Mouse (Mus musculus) adrenal gland, postnatal 14 days (tissue): ENCODE data around the gene Tprn. TPM values are rescaled to one million over a fixed set of nuclear protein-coding genes. Genes with fewer than 3 reads are reported as not detected.

Source experiments
- DNase-seq: peaks from one replicate; pipeline ENCODE4 v3.0.0; 2021; ENCODE audit warnings: mixed read lengths
- total RNA-seq: library from RNA; stranded (reverse); gene quantifications from 2 replicates; pipeline ENCODE4 v1.2.3, GENCODE M21; 2021

The Tprn gene
- total RNA-seq, 1 experiment from 2014 or later, result 10.9 TPM

- peak; percentile 88 for DNase-seq
Observed at GRCm38 (mm10) chr2:25292856-25293255, 30.4 kb downstream of the Tprn start.

- no peak for DNase-seq
Observed at GRCm38 (mm10) chr2:25293706-25294105, 31.3 kb downstream of the Tprn start.

- no peak for DNase-seq
Observed at GRCm38 (mm10) chr2:25297093-25297492, 34.7 kb downstream of the Tprn start.

- no peak for DNase-seq
Observed at GRCm38 (mm10) chr2:25298046-25298445, 35.6 kb downstream of the Tprn start.

GRCm38 (mm10) chr2:25303452-25303851, 41.0 kb downstream of the Tprn start:
- no peak for DNase-seq

- no peak for DNase-seq
Observed at GRCm38 (mm10) chr2:25303931-25304656, 41.7 kb downstream of the Tprn start.

- peak; percentile 44 for DNase-seq
Observed at GRCm38 (mm10) chr2:25304657-25305541, 42.5 kb downstream of the Tprn start.

- DNase-seq, result no peak
Observed at GRCm38 (mm10) chr2:25305587-25306359, 43.4 kb downstream of the Tprn start.

GRCm38 (mm10) chr2:25310180-25310579, 47.8 kb downstream of the Tprn start:
- DNase-seq, result no peak

GRCm38 (mm10) chr2:25310969-25311368, 48.6 kb downstream of the Tprn start:
- DNase-seq, result no peak

- DNase-seq, result no peak
Observed at GRCm38 (mm10) chr2:25311491-25311891, 49.1 kb downstream of the Tprn start.

- DNase-seq, result no peak
Observed at GRCm38 (mm10) chr2:25318119-25318966, 55.9 kb downstream of the Tprn start.

GRCm38 (mm10) chr2:25318971-25319773, 56.8 kb downstream of the Tprn start, which contains the start of gene Grin1:
Gene Grin1, minus strand, starts transcription at chr2:25319187.
- DNase-seq, result peak; percentile 80

Other genes with a start within 250 kb of the Tprn start
- gene Nsmf, start 208.3 kb upstream of the Tprn start, total RNA-seq, result 58.5 and 61.2 TPM in 2 replicates
- gene Entpd8, start 182.3 kb upstream of the Tprn start, total RNA-seq, result 1.3 and 7.7 TPM in 2 replicates
- gene Noxa1, start 167.5 kb upstream of the Tprn start, total RNA-seq, result not detected in 2 replicates
- 8.7 and 9.5 TPM in 2 replicates for gene Nrarp, start 81.9 kb upstream of the Tprn start, total RNA-seq
- gene Tor4a, start 65.7 kb upstream of the Tprn start, total RNA-seq, result 13.9 and 21.3 TPM in 2 replicates
- 41.6 and 47.1 TPM in 2 replicates for gene Nelfb, start 51.1 kb upstream of the Tprn start, total RNA-seq
- gene Stpg3, start 48.0 kb upstream of the Tprn start, total RNA-seq, result not detected in 2 replicates
- not detected in 2 replicates for gene Fam166a, start 43.9 kb upstream of the Tprn start, total RNA-seq
- gene Tubb4b, start 37.9 kb upstream of the Tprn start, total RNA-seq, result 290 and 294 TPM in 2 replicates
- gene Slc34a3, start 28.3 kb upstream of the Tprn start, total RNA-seq, result not detected in 2 replicates
- gene Rnf224, start 25.8 kb upstream of the Tprn start, total RNA-seq, result not detected in 2 replicates
- gene Rnf208, start 20.4 kb upstream of the Tprn start, total RNA-seq, result 7.2 and 7.9 TPM in 2 replicates
- not detected in 2 replicates for gene Cysrt1, start 20.2 kb upstream of the Tprn start, total RNA-seq
- gene AL732309.1, start 15.8 kb upstream of the Tprn start, total RNA-seq, result 3.3 and 3.9 TPM in 2 replicates
- 25.6 and 31.0 TPM in 2 replicates for gene Tmem203, start 7.2 kb upstream of the Tprn start, total RNA-seq
- 45.8 and 49.8 TPM in 2 replicates for gene Ssna1, start 9.8 kb downstream of the Tprn start, total RNA-seq
- 63.9 and 66.1 TPM in 2 replicates for gene Anapc2, start 9.9 kb downstream of the Tprn start, total RNA-seq
- not detected in 2 replicates for gene Tmem210, start 25.5 kb downstream of the Tprn start, total RNA-seq
- gene Lrrc26, start 27.3 kb downstream of the Tprn start, total RNA-seq, result not detected in 2 replicates
- gene Grin1, start 56.6 kb downstream of the Tprn start, total RNA-seq, result 9.7 and 11.0 TPM in 2 replicates
- gene Man1b1, start 69.7 kb downstream of the Tprn start, total RNA-seq, result 43.1 and 45.7 TPM in 2 replicates
- 19.9 and 20.8 TPM in 2 replicates for gene Dpp7, start 93.7 kb downstream of the Tprn start, total RNA-seq
- 8.7 and 11.8 TPM in 2 replicates for gene Uap1l1, start 103.1 kb downstream of the Tprn start, total RNA-seq
- gene Sapcd2, start 109.7 kb downstream of the Tprn start, total RNA-seq, result 3.4 and 3.5 TPM in 2 replicates
- gene Entpd2, start 133.3 kb downstream of the Tprn start, total RNA-seq, result 7.6 and 9.5 TPM in 2 replicates
- gene Npdc1, start 136.7 kb downstream of the Tprn start, total RNA-seq, result 77.2 and 90.9 TPM in 2 replicates
- 4.7 TPM in 1 of 2 replicates, not detected in the other for gene Fut7, start 160.6 kb downstream of the Tprn start, total RNA-seq
- gene Abca2, start 166.1 kb downstream of the Tprn start, total RNA-seq, result 29.3 and 30.1 TPM in 2 replicates
- 0.74 and 1.0 TPM in 2 replicates for gene Clic3, start 194.2 kb downstream of the Tprn start, total RNA-seq
- 36.2 and 42.6 TPM in 2 replicates for gene Paxx, start 198.5 kb downstream of the Tprn start, total RNA-seq
- 8.7 and 9.9 TPM in 2 replicates for gene Ptgds, start 207.4 kb downstream of the Tprn start, total RNA-seq
- gene Lcn12, start 231.3 kb downstream of the Tprn start, total RNA-seq, result not detected in 2 replicates
- gene Fbxw5, start 238.1 kb downstream of the Tprn start, total RNA-seq, result 79.3 and 81.4 TPM in 2 replicates
- 4.4 and 36.5 TPM in 2 replicates for gene C8g, start 239.1 kb downstream of the Tprn start, total RNA-seq